Mouse (Mus musculus): ENCODE measurements around the gene Bean1.
A peak's percentile ranks its signal among the peaks of the same experiment; 100 is the strongest.
"Not testable (repeated sequence)": the region's sequence is repeated elsewhere in the genome, so short reads cannot be mapped to it uniquely, and the experiment has no call there.

The Bean1 gene

GRCm38 (mm10) chr8:104242038-104242644 lies 71.9 kb downstream of the Bean1 start:
- no peak for DNase-seq (ENCODE audit: low read depth, low spot score)

- DNase-seq (ENCODE audit: low read depth, low spot score): no peak
Measured at GRCm38 (mm10) chr8:104246621-104247020, 76.4 kb downstream of the Bean1 start.

- DNase-seq (ENCODE audit: low read depth, low spot score): no peak
Measured at GRCm38 (mm10) chr8:104247054-104247907, 77.0 kb downstream of the Bean1 start.

GRCm38 (mm10) chr8:104247908-104248275 lies 77.7 kb downstream of the Bean1 start:
- DNase-seq (ENCODE audit: low read depth, low spot score): no peak

- peak; percentile 63 for DNase-seq (ENCODE audit: low read depth, low spot score)
Measured at GRCm38 (mm10) chr8:104248276-104248675, 78.0 kb downstream of the Bean1 start, which contains the start of gene Tk2. Gene Tk2, minus strand, starts transcription at chr8:104248558.

GRCm38 (mm10) chr8:104249442-104249996 lies 79.3 kb downstream of the Bean1 start:
- no peak for DNase-seq (ENCODE audit: low read depth, low spot score)

GRCm38 (mm10) chr8:104250439-104251367 lies 80.5 kb downstream of the Bean1 start, which contains the start of gene Cklf:
Gene Cklf, plus strand, starts transcription at chr8:104250861.
- DNase-seq (ENCODE audit: low read depth, low spot score): peak; percentile 87

GRCm38 (mm10) chr8:104251461-104251860 lies 81.2 kb downstream of the Bean1 start:
- no peak for DNase-seq (ENCODE audit: low read depth, low spot score)

GRCm38 (mm10) chr8:104253016-104253415 lies 82.8 kb downstream of the Bean1 start:
- peak; percentile 20 for DNase-seq (ENCODE audit: low read depth, low spot score)

- not testable (repeated sequence) for DNase-seq (ENCODE audit: low read depth, low spot score)
Measured at GRCm38 (mm10) chr8:104261802-104262201, 91.6 kb downstream of the Bean1 start.

GRCm38 (mm10) chr8:104264271-104264935 lies 94.2 kb downstream of the Bean1 start:
- not testable (repeated sequence) for DNase-seq (ENCODE audit: low read depth, low spot score)

- no peak for DNase-seq (ENCODE audit: low read depth, low spot score)
Measured at GRCm38 (mm10) chr8:104268368-104268767, 98.1 kb downstream of the Bean1 start.
